Comparison of ENCODE assay signal across 8 mouse cellular contexts in the genomic region with DNA sequence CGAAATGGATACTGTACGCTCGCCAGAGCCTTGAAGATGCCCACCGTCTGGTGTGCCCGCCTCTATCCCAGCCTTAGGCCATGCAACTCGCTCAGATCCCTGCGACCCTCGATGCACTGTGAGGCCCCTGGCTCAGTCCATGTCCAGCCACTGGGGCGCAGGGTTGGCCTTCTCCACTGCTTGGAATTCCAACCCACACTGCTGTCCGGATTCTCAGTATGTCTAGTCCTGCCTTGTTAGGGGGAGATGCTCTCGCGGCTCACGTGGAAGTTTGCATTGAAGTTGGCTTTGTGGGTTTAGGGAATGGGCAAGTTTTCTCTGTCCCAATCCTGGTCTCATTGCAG. TPM values are rescaled to one million over a fixed set of nuclear protein-coding genes. Genes with fewer than 3 reads are reported as not detected.
DNase-seq lines count a peak whose midpoint lies in the region; ATAC-seq and TF ChIP-seq lines count a peak whose summit lies in the region.

No protein-coding gene starts in this region.

- peak overlapping the region; percentile 82 for H3K4me2 ChIP-seq in heart, embryonic 12.5 days
- peak overlapping the region; percentile 92 for H3K4me2 ChIP-seq in heart, postnatal 0 days (ENCODE audit: low read depth, low read length)

- peak overlapping the region; percentile 52; the same call in 1 of the 2 replicates for H3K27ac ChIP-seq in heart, embryonic 12.5 days (ENCODE audit: poor library complexity, severe bottlenecking)
- no peak overlapping the region for H3K27ac ChIP-seq in ES-E14 (ENCODE audit: insufficient read depth, low read depth, low read length, poor library complexity, severe bottlenecking)
- H3K27ac ChIP-seq in heart, postnatal 0 days (ENCODE audit: low read depth): 0 out of 2 replicates have a peak overlapping the region, but pooled peaks have one; percentile 51

- no peak for DNase-seq in heart, postnatal 4 days
- DNase-seq in ES-E14 (ENCODE audit: low read depth, low spot score): no peak
- DNase-seq in heart, postnatal 0 days (ENCODE audit: low spot score): no peak
- no peak for DNase-seq in spleen, postnatal 10 days (ENCODE audit: low spot score in 2 of 2)
- DNase-seq in retina, embryonic 14.5 days (ENCODE audit: low spot score): no peak
- DNase-seq in thymus, postnatal 4 days: no peak

- no peak for TF ChIP-seq EP300 in heart, postnatal 0 days (IDR thresholded peaks at IDR 0.05; ENCODE audit: low read depth)

- peak overlapping the region; percentile 87 for H3K9ac ChIP-seq in heart, embryonic 12.5 days
- peak overlapping the region; percentile 86 for H3K9ac ChIP-seq in ES-E14 (ENCODE audit: insufficient read depth, low read depth, low read length, poor library complexity, severe bottlenecking)
- H3K9ac ChIP-seq in heart, postnatal 0 days (replicated peaks; ENCODE audit: low read depth, low read length): peak overlapping the region; percentile 64

- TF ChIP-seq CTCF in heart, postnatal 0 days (IDR thresholded peaks at IDR 0.05; ENCODE audit: low read depth): no peak

- ATAC-seq in heart, embryonic 12.5 days (ENCODE audit: insufficient number of reproducible peaks, low FRiP score): no peak; the same call in 1 of the 2 replicates
- no peak for ATAC-seq in heart, postnatal 0 days (ENCODE audit: insufficient read depth, low read depth)
- ATAC-seq in megakaryocyte, adult 5-6 weeks (ENCODE audit: poor library complexity, severe bottlenecking): 0 out of 2 replicates have a peak, but pooled peaks have one; percentile 2

- H3K4me1 ChIP-seq in heart, embryonic 12.5 days (replicated peaks): peaks cover 14% of the 10 kb centered on the region
- H3K4me1 ChIP-seq in ES-E14 (ENCODE audit: control insufficient read depth in 2 of 2, insufficient read depth in 2 of 2, low read length in 2 of 2, poor library complexity in 1 of 2): peaks cover 0 to 21% of the 10 kb centered on the region in 2 experiments; a peak in 2 of 4 replicates
- peaks cover 8% of the 10 kb centered on the region; the same call in 1 of the 2 replicates for H3K4me1 ChIP-seq in heart, postnatal 0 days (ENCODE audit: control insufficient read depth, insufficient read depth)

- peak overlapping the region; percentile 75 for H3K4me3 ChIP-seq in heart, embryonic 12.5 days
- peak overlapping the region; percentile 85 to 86 for H3K4me3 ChIP-seq in ES-E14 (ENCODE audit: insufficient read depth in 1 of 2, low read depth in 1 of 2, low read length in 2 of 2, poor library complexity in 1 of 2, severe bottlenecking in 1 of 2)
- peak overlapping the region; percentile 85 for H3K4me3 ChIP-seq in heart, postnatal 0 days (ENCODE audit: low read depth, low read length)

- no peaks in the 10 kb centered on the region for H3K9me3 ChIP-seq in heart, embryonic 12.5 days (replicated peaks)
- H3K9me3 ChIP-seq in ES-E14 (ENCODE audit: control insufficient read depth, insufficient read depth, low read depth, low read length): no peaks in the 10 kb centered on the region
- H3K9me3 ChIP-seq in heart, postnatal 0 days (replicated peaks; ENCODE audit: control insufficient read depth, low read length): no peaks in the 10 kb centered on the region

- H3K27me3 ChIP-seq in heart, embryonic 12.5 days (replicated peaks): peaks cover 28% of the 10 kb centered on the region
- H3K27me3 ChIP-seq in heart, postnatal 0 days (ENCODE audit: control insufficient read depth, insufficient read depth, low read length): peaks cover 22% of the 10 kb centered on the region

- in situ Hi-C loops in ES-E14 (cut with MboI; ENCODE audit: low sequenced_read_pairs in 2 of 2, unreplicated experiment in 2 of 2): no loop called here

- H3K36me3 ChIP-seq in heart, embryonic 12.5 days: no peaks in the 10 kb centered on the region
- no peaks in the 10 kb centered on the region for H3K36me3 ChIP-seq in ES-E14 (ENCODE audit: control insufficient read depth, insufficient read depth, low read length, poor library complexity, severe bottlenecking)
- no peaks in the 10 kb centered on the region for H3K36me3 ChIP-seq in heart, postnatal 0 days (replicated peaks; ENCODE audit: control insufficient read depth, insufficient read depth, low read length)

- WGBS in heart, embryonic 12.5 days: 1% methylated on average over 13 of the region's 13 CpGs
- under 1% methylated on average over 13 of the region's 13 CpGs for WGBS in heart, postnatal 0 days

TF ChIP-seq in ES-E14, 5 proteins besides CTCF, POLR2A, EP300 and RAD21:
- TF ChIP-seq MAFK (IDR thresholded peaks at IDR 0.05; ENCODE audit: insufficient read depth, low read depth, low read length): no peak
- no peak for TF ChIP-seq HCFC1 (IDR thresholded peaks at IDR 0.05; ENCODE audit: borderline replicate concordance, insufficient read depth, low read length)
- no peak for TF ChIP-seq ZC3H11A (IDR thresholded peaks at IDR 0.05; ENCODE audit: borderline replicate concordance, low read depth, low read length)
- TF ChIP-seq CHD2 (IDR thresholded peaks at IDR 0.05; ENCODE audit: low read depth, low read length): no peak
- no peak for TF ChIP-seq ZNF384 (IDR thresholded peaks at IDR 0.05; ENCODE audit: low read depth, low read length)

RNA-seq across cellular contexts. Expression of a gene that starts 0.5 kb away (rescaled TPM):
- polyA plus RNA-seq in heart, embryonic 12.5 days (2016; fragmentation: Nextera tagmentation; extraction: Ambion mirVana): 5.2 and 5.6 TPM in 2 replicates
- 1 to 10 TPM; 2.3 to 2.4 TPM for total RNA-seq in heart, postnatal 4 days (2021)
- 1.6 TPM in 2 replicates for total RNA-seq in ES-E14 (2012; rRNA removed)
- 1.5 and 2.9 TPM in 2 replicates for total RNA-seq in heart, postnatal 0 days (2014; rRNA removed; ENCODE audit: low replicate concordance)
- polyA plus RNA-seq in heart, postnatal 0 days (2015; fragmentation: Nextera tagmentation; extraction: Ambion mirVana): 0.69 and 1.1 TPM in 2 replicates
- total RNA-seq in megakaryocyte, adult 5-6 weeks (2015): 51.4 and 61.6 TPM in 2 replicates
- total RNA-seq in megakaryocyte, adult 5-6 weeks (2017): 77.7 and 116 TPM in 2 replicates

RNA-seq across cellular contexts. Expression of a gene that starts 1.7 kb away (rescaled TPM):
- 2.6 and 2.7 TPM in 2 replicates for polyA plus RNA-seq in heart, embryonic 12.5 days (2016; fragmentation: Nextera tagmentation; extraction: Ambion mirVana)
- total RNA-seq in heart, postnatal 4 days (2021): 1 to 10 TPM; 1.5 to 2.6 TPM
- 2.5 and 3.1 TPM in 2 replicates for total RNA-seq in ES-E14 (2012; rRNA removed)
- total RNA-seq in heart, postnatal 0 days (2014; rRNA removed; ENCODE audit: low replicate concordance): 1.5 and 5.0 TPM in 2 replicates
- polyA plus RNA-seq in heart, postnatal 0 days (2015; fragmentation: Nextera tagmentation; extraction: Ambion mirVana): 0.46 and 0.51 TPM in 2 replicates
- 0.27 and 0.91 TPM in 2 replicates for total RNA-seq in megakaryocyte, adult 5-6 weeks (2015)
- 0.18 TPM in 1 of 2 replicates, not detected in the other for total RNA-seq in megakaryocyte, adult 5-6 weeks (2017)

Comparison
In these comparisons a context has a peak if more than half of its experiments do, and no peak if none do; other contexts are left out.
1. RNA of a gene that starts 0.5 kb away (total RNA-seq): 51.4 to 116 TPM in megakaryocyte, adult 5-6 weeks; 2.3 to 2.4 TPM in heart, postnatal 4 days, 1.6 TPM in ES-E14 and 1.5 to 2.9 TPM in heart, postnatal 0 days; every median in the first group is over 10 times any median in the second.
2. Peak in every context shown above with its lines, with median percentiles within 50 percentile points of each other: H3K4me3 ChIP-seq and H3K9ac ChIP-seq.